Mouse (Mus musculus) cerebellum, postnatal 25 days (tissue): ENCODE measurements around the gene Ercc5.

Source experiments
- DNase-seq, 2 experiments: peaks; one replicate each; pipeline ENCODE4 v3.0.0; 2021; ENCODE audit warnings: mixed read lengths in 2 of 2

Ercc5 gene

GRCm38 (mm10) chr1:44147563-44148381 is at the start of gene Ercc5:
Ercc5 (plus strand) TSS chr1:44147744.
- peak; percentile 85 to 88 for DNase-seq

- peak; percentile 31 to 38 for DNase-seq
Measured at GRCm38 (mm10) chr1:44101448-44102225, 45.9 kb upstream of the Ercc5 start.

- DNase-seq = peak; percentile 93 to 96
Measured at GRCm38 (mm10) chr1:44102259-44102717, 45.3 kb upstream of the Ercc5 start, which contains the start of gene Tex30. Tex30 (minus strand) TSS chr1:44102441.

GRCm38 (mm10) chr1:44102939-44103338 is 44.6 kb upstream of the Ercc5 start:
- no peak for DNase-seq

GRCm38 (mm10) chr1:44117571-44117970 is 30.0 kb upstream of the Ercc5 start:
- DNase-seq = no peak

GRCm38 (mm10) chr1:44118239-44119054 is 29.1 kb upstream of the Ercc5 start, which contains the start of the genes Kdelc1 and Bivm:
Kdelc1 (minus strand) TSS chr1:44118808.
Bivm (plus strand) TSS chr1:44118957.
- DNase-seq = peak; percentile 86 to 90

GRCm38 (mm10) chr1:44119201-44120073 is 28.1 kb upstream of the Ercc5 start:
- DNase-seq = peak; percentile 84 to 87

GRCm38 (mm10) chr1:44120074-44120406 is 27.5 kb upstream of the Ercc5 start:
- DNase-seq = no peak

GRCm38 (mm10) chr1:44122256-44122655 is 25.3 kb upstream of the Ercc5 start:
- no peak for DNase-seq

GRCm38 (mm10) chr1:44125590-44125989 is 22.0 kb upstream of the Ercc5 start:
- DNase-seq = no peak

GRCm38 (mm10) chr1:44129929-44130581 is 17.5 kb upstream of the Ercc5 start:
- DNase-seq = no peak

- no peak for DNase-seq
Measured at GRCm38 (mm10) chr1:44140232-44140631, 7.3 kb upstream of the Ercc5 start.

- no peak for DNase-seq
Measured at GRCm38 (mm10) chr1:44142747-44143146, 4.8 kb upstream of the Ercc5 start.

GRCm38 (mm10) chr1:44148706-44149105 is 1.2 kb downstream of the Ercc5 start:
- no peak for DNase-seq

GRCm38 (mm10) chr1:44155287-44155686 is 7.7 kb downstream of the Ercc5 start:
- no peak for DNase-seq

- DNase-seq = no peak
Measured at GRCm38 (mm10) chr1:44158317-44158716, 10.8 kb downstream of the Ercc5 start.

GRCm38 (mm10) chr1:44161818-44162217 is 14.3 kb downstream of the Ercc5 start:
- no peak for DNase-seq

GRCm38 (mm10) chr1:44162389-44162788 is 14.8 kb downstream of the Ercc5 start:
- DNase-seq = no peak

- DNase-seq = no peak
Measured at GRCm38 (mm10) chr1:44167859-44168383, 20.4 kb downstream of the Ercc5 start.

GRCm38 (mm10) chr1:44172656-44173055 is 25.1 kb downstream of the Ercc5 start:
- DNase-seq = no peak

GRCm38 (mm10) chr1:44173903-44174302 is 26.4 kb downstream of the Ercc5 start:
- DNase-seq = no peak
